Mouse (Mus musculus) olfactory bulb, adult 2 months (tissue): ENCODE data around the gene Nell1.

Experiments
- CTCF ChIP-seq: fragments of 200-500 bp; IDR thresholded peaks from 2 replicates; pipeline ENCODE4 v1.5.1; 2012; ENCODE audit warnings: low read depth, mild to moderate bottlenecking, low read length, moderate library complexity; ENCODE audit not compliant: insufficient read depth
- POLR2A ChIP-seq: fragments of 200-500 bp; IDR thresholded peaks from 2 replicates; pipeline ENCODE4 v1.6.1; 2012; ENCODE audit warnings: mild to moderate bottlenecking, low read depth, low read length, moderate library complexity; ENCODE audit not compliant: insufficient read depth

- TF ChIP-seq POLR2A (no peak), CTCF (no peak)
Measured at GRCm38 (mm10) chr7:50041112-50041511, 66.4 kb downstream of the Nell1 start.
